Mouse (Mus musculus): ENCODE measurements at regions not wholly inside any gene's neighbourhood (a gene's known extent, or its start where the extent isn't known, plus 50 kb on each side); places are given as distances from the start of the nearest gene placed in this dataset.

DNA sequence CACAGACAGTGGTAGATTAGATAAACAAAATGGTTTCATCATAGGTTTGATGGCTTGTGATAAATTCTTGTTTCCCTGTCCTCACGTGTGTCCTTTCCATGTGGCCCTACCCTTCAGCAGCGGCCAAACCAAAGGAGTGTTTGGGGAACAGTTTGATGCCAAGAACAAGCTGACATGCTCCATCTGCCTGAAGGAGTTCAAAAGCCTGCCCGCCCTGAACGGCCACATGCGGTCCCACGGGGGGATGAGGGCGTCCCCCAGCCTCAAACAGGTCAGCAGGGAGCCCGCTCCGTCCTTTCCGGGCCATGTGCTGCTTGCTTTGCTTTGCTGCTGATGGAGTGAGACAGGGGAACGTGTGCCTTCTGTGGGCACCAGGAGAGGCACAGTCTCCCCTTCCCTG, 51.0 kb upstream of the Mrps10 start:
- Histone ChIP-seq H3K9me3 (no peaks in the 10 kb centered on the region), H3K36me3 (peaks cover 18% of the 10 kb centered on the region)
- 86% methylated on average over 11 of the region's 11 CpGs for WGBS

DNA sequence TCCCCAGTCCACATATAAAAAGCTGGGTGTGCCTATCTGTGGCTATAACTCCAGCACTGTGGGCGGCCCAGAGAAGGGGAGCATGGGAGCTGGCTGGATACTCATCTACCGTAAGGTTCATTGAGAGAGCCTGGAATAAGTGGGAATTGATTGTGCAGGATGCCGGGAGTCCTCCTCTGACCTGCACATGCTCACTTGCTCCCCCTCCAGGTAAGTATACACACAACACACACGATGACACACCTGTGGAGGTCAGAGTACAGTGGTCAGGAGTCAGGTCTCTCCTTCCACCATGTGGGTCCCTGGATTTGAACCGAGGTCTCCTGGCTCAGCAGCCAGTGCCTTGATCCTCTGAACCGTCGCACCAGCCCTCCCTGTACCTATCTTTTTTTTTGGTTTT, 55.5 kb upstream of the Mrps10 start:
- peaks cover 18% of the 10 kb centered on the region for H3K36me3 ChIP-seq
- no peak overlapping the region for H3K27ac ChIP-seq (replicated peaks)
- H3K4me2 ChIP-seq: no peak overlapping the region
- no peak overlapping the region for H3K9ac ChIP-seq
- no peak for ATAC-seq (ENCODE audit: low FRiP score, low read depth)
- no peak overlapping the region for H3K4me3 ChIP-seq
- no peaks in the 10 kb centered on the region for H3K27me3 ChIP-seq
- 96% methylated on average over 7 of the region's 7 CpGs for WGBS
- H3K4me1 ChIP-seq (replicated peaks): no peaks in the 10 kb centered on the region
- H3K9me3 ChIP-seq: no peaks in the 10 kb centered on the region

More for the DNA sequence above, 51.0 kb upstream of the Mrps10 start:
- no peak overlapping the region for H3K27ac ChIP-seq (replicated peaks)
- H3K4me3 ChIP-seq: no peak overlapping the region
- H3K27me3 ChIP-seq: no peaks in the 10 kb centered on the region
- no peak overlapping the region for H3K9ac ChIP-seq
- H3K4me2 ChIP-seq: no peak overlapping the region
- H3K4me1 ChIP-seq (replicated peaks): no peaks in the 10 kb centered on the region
- no peak for ATAC-seq (ENCODE audit: low FRiP score, low read depth)

DNA sequence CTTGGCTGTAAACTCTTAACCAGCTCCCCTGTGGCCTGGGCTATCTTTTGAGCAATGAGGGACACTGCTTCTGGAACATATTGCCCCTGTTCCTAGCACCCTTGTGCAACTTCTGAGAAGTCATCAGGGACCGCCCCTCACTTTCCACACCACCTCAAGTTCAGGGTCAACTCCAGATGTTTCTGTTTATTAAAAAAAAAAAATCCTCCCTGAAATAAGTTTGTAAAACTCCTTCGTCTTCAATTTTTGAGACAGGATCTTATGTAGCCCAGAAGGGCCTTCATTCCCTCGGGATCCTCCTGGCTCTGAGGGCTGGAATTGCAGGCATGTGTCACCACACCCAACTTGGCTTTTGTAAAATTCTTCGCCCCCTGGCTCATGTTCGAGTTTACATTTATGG, 57.4 kb upstream of the Mrps10 start:
- Histone ChIP-seq H3K9ac (no peak overlapping the region), H3K36me3 (peaks cover 18% of the 10 kb centered on the region), H3K9me3 (no peaks in the 10 kb centered on the region), H3K4me1 (replicated peaks) (peaks cover 3% of the 10 kb centered on the region), H3K27me3 (no peaks in the 10 kb centered on the region), H3K4me3 (no peak overlapping the region), H3K27ac (replicated peaks) (no peak overlapping the region), H3K4me2 (no peak overlapping the region)
- no peak for ATAC-seq (ENCODE audit: low FRiP score, low read depth)
- 93% methylated on average over 5 of the region's 5 CpGs for WGBS

DNA sequence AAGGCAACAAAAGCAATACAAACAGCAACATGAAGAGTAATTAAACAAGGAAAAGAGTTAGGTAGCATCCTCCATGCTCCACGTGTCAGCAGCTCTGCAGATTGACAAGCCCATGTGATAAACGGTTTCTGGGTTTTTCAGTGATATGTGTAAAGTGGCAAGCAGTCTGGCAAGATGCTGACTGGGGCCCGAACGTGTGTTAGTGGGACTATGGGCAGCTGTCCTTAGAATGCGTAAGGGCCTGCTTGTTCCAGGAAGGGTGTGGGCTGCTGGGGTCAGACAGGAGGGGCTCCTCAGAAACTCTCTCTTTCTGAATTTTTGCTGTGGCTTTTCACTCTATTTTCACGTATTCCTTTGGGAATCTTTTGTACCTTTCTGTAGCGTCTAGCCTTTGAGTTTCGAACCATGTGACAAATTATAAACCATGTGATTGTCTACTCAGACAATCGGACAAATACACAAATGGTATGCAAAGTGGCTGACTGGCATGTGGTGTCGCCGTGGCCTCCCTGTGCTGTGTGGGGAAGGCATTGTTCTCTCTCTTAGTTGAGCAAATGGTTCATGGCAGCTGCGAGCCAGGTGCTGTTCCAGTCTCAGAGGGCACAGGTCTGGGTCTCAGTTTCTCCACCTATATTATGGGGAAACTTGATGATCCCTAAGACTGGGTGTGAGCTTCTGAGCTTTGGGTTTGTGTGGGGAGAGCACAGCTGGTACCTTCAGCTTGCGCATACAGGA, 62.5 kb upstream of the Mrps10 start:
- Histone ChIP-seq H3K9ac (no peak overlapping the region), H3K27me3 (no peaks in the 10 kb centered on the region), H3K36me3 (no peaks in the 10 kb centered on the region), H3K4me3 (no peak overlapping the region), H3K4me1 (replicated peaks) (peaks cover 21% of the 10 kb centered on the region), H3K9me3 (no peaks in the 10 kb centered on the region), H3K27ac (replicated peaks) (no peak overlapping the region), H3K4me2 (no peak overlapping the region)
- no peak for ATAC-seq (ENCODE audit: low FRiP score, low read depth)
- 37% methylated on average over 13 of the region's 13 CpGs for WGBS

DNA sequence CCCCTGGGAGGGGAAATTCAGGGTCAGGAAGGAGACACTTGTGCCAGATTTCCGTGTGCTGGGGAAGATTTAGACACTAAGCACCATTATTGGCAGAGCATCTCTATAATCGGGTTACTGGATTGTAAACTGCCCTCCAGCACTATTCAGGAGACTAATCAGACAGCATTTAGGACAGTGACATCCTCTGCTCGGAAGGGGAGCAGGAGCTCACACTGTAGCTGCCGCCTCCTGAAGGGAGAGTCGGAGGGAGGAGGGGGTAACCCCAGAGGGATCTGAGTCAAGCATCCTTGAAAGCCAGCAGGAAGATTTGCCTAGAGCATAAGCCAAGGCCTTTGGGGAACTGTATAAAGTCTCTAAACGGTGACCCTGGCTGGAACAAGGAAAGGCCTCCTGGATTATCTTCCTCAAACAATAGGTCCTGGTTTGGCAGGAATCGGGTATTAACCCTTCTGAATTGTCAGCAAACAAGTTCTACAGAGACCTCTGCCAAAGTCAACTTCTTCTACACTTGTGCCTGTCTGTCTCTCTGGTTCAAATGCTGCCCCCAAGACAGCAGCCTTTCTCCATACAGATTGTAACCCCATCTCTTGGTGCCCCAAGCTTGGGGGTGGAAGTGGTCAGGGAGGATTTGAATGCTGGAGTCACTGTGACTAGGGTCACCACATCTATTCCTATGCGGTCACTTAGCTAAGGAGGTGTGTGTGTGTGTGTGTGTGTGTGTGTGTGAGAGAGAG, 64.1 kb upstream of the Mrps10 start:
- Histone ChIP-seq H3K9me3 (no peaks in the 10 kb centered on the region), H3K27me3 (no peaks in the 10 kb centered on the region), H3K27ac (replicated peaks) (no peak overlapping the region), H3K4me3 (no peak overlapping the region), H3K4me2 (no peak overlapping the region), H3K9ac (no peak overlapping the region), H3K4me1 (replicated peaks) (peaks cover 21% of the 10 kb centered on the region), H3K36me3 (no peaks in the 10 kb centered on the region)
- ATAC-seq (ENCODE audit: low FRiP score, low read depth): no peak
- WGBS: 49% methylated on average over 8 of the region's 8 CpGs

DNA sequence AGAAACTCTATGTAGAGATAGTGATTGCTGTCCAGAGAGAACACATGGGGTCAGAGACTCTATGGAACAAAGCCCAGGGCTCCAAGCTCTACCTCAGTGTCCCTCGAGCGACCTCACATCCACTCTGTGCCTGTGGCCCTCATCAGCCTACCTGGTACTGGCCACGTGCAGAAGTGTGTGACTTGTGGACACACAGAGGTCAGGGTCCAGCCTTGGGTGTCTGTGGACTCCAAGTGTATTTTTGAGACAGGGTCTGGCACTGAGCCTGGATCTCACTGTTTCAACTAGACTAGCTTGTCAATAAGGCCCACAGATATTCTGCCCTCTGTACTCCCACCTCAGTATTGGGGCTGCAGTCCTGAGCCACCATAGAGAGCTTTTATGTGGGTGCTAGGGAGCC, 65.1 kb upstream of the Mrps10 start:
- Histone ChIP-seq H3K4me3 (no peak overlapping the region), H3K4me2 (no peak overlapping the region), H3K27ac (replicated peaks) (no peak overlapping the region), H3K4me1 (replicated peaks) (peaks cover 21% of the 10 kb centered on the region), H3K9me3 (no peaks in the 10 kb centered on the region), H3K27me3 (no peaks in the 10 kb centered on the region), H3K9ac (no peak overlapping the region), H3K36me3 (no peaks in the 10 kb centered on the region)
- 91% methylated on average over 3 of the region's 3 CpGs for WGBS
- no peak for ATAC-seq (ENCODE audit: low FRiP score, low read depth)

DNA sequence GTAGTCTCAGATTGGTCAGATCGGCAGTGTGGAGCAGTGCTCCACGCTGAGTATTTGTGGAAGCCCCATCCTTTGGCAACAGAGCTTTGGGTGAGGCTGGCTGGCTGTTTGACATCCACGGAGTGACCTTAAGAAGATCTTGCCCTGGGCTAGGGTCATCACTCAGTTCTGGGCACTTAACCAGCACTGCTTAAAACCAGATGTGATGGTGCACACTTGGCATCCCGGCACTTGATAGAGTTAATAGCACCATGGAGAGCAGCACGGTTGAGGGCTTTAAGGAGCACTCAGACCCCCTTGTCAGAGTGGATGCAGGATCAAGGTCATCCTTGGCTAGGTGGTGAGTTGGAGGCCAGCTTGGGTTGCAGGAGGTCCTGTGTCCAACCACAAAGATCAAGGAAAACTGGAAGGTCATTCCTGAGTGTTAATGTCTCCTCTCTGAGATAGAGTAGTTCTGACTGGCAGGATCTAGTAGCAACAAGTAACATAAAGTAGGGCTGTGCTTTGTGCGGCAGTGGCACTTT, 70.2 kb upstream of the Mrps10 start:
- WGBS: 91% methylated on average over 6 of the region's 6 CpGs
- no peaks in the 10 kb centered on the region for H3K36me3 ChIP-seq
- no peak for ATAC-seq (ENCODE audit: low FRiP score, low read depth)
- H3K4me3 ChIP-seq: no peak overlapping the region
- no peak overlapping the region for H3K27ac ChIP-seq (replicated peaks)
- no peaks in the 10 kb centered on the region for H3K27me3 ChIP-seq
- no peaks in the 10 kb centered on the region for H3K9me3 ChIP-seq
- no peak overlapping the region for H3K4me2 ChIP-seq
- H3K4me1 ChIP-seq (replicated peaks): peaks cover 3% of the 10 kb centered on the region; the same call in 1 of the 2 replicates
- H3K9ac ChIP-seq: no peak overlapping the region

DNA sequence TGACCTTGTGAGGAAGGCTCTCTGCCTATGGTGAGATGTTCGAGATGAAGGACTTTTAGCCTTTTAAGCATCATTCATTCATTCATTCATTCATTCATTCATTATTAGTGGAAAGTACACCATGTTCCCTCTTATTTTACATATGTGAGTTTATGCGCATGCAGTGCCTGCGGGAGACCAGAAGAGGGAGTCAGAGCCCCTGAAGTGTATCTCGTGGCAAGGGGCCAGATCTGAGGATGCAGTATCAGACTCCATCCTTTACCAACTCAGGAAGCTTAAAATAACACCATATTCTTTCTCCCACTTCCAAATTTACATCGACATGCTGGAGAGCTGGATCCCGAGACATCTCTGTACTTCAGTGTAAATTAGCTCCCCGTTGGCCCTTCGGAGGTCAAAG, 70.7 kb upstream of the Mrps10 start:
- peaks cover 3% of the 10 kb centered on the region; the same call in 1 of the 2 replicates for H3K4me1 ChIP-seq (replicated peaks)
- no peaks in the 10 kb centered on the region for H3K27me3 ChIP-seq
- no peak for ATAC-seq (ENCODE audit: low FRiP score, low read depth)
- H3K9me3 ChIP-seq: no peaks in the 10 kb centered on the region
- H3K27ac ChIP-seq (replicated peaks): no peak overlapping the region
- no peak overlapping the region for H3K9ac ChIP-seq
- H3K36me3 ChIP-seq: no peaks in the 10 kb centered on the region
- whole genome bisulfite sequencing: 91% methylated on average over 8 of the region's 8 CpGs
- H3K4me3 ChIP-seq: no peak overlapping the region
- no peak overlapping the region for H3K4me2 ChIP-seq

DNA sequence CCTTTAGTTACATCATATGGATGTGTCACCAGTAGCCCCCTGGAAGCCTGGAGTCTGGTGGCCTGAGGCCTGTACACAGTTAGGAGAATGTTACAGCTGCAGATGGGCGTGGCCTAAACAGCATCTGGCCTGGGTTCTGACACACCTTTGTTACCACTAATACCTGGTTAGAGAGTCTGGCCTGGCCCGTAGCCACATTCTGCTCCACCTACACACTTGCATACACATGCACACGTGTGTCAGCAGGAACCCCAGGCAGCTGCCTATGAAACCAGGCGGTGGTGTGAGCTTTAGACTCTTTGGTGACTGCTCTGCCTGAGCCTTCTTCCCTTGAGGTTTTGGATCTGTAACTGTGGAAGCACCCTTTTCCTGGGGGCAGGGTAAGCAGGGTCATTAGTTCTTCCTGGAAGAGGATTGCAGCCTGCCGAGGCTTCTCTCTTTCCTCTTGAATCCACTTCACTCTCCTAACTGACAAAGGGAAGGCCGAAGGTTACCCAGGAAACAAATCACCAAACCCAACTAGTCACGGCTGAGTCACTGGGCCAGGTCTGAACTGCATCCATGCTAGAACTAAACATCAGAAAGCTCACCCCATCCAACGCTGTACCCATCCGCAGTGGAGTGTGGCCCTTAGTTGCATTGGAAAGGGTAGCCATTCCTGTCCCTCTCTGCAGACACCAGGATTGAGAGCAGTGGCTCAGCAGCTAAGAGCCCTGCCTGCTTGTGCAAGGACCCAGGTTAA, 71.8 kb upstream of the Mrps10 start:
- H3K27me3 ChIP-seq: no peaks in the 10 kb centered on the region
- H3K4me3 ChIP-seq: no peak overlapping the region
- WGBS: 85% methylated on average over 9 of the region's 9 CpGs
- H3K4me1 ChIP-seq (replicated peaks): peaks cover 3% of the 10 kb centered on the region; the same call in 1 of the 2 replicates
- ATAC-seq (ENCODE audit: low FRiP score, low read depth): no peak
- no peak overlapping the region for H3K4me2 ChIP-seq
- no peaks in the 10 kb centered on the region for H3K36me3 ChIP-seq
- H3K9me3 ChIP-seq: no peaks in the 10 kb centered on the region
- H3K9ac ChIP-seq: no peak overlapping the region
- no peak overlapping the region for H3K27ac ChIP-seq (replicated peaks)

DNA sequence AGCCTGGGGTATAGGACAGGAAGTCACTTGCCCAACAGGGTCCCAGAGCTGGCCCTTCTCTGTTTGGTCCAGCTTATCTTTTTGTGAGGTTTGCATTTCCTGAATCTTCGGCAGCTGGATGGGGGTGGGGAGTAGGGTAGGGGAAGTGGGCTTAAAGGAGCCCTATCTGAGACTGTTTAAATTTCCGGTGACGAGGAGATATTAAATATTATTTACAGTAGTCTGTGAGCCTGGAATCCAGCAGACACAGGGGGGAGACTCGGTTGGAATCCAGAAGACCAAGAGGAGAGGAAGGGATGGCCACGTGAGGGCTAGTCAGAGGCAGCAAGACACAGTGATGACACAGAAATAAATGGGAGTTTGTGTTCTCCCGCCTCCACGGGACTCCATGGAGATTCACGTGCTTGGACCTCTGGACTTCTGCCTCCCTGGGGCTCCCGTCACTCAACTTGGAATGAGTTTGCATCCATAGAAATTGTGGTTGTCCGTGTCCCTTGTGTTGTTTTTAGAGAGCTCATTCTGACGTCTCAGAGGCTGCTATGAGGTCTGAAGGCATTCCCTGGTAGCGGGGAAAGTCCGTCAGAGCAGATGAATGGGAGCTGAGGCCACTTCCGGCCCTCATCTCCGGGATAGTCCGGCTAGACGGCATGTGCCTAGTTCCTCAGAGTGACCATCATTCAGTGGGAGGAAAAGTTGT, 73.2 kb upstream of the Mrps10 start:
- H3K4me3 ChIP-seq: no peak overlapping the region
- H3K27ac ChIP-seq (replicated peaks): no peak overlapping the region
- no peaks in the 10 kb centered on the region for H3K27me3 ChIP-seq
- 60% methylated on average over 17 of the region's 17 CpGs for WGBS
- H3K9me3 ChIP-seq: no peaks in the 10 kb centered on the region
- H3K4me2 ChIP-seq: no peak overlapping the region
- ATAC-seq (ENCODE audit: low FRiP score, low read depth): no peak
- no peaks in the 10 kb centered on the region for H3K36me3 ChIP-seq
- H3K4me1 ChIP-seq (replicated peaks): peaks cover 3% of the 10 kb centered on the region; the same call in 1 of the 2 replicates
- no peak overlapping the region for H3K9ac ChIP-seq

DNA sequence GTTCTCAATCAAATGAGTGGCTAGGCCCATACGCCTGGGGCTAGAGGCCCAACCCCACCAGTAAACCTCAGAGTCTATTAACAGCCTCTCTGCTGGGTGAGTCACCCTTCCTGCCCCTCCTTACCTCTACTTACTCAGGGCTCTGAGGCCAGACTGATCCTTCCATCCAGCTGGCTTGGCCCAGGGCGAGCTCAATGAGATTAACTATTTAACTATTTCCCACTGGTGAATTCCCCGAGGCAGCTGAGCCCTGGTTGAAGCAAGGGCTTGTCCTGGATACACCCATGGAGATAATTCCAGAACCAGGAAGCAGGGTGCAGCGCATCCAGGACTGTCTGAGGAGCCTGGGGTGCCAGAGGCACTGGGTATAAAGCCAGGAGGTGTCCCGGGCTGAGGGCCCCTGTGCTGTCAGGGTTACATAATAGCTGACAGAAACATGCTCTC, 74.6 kb upstream of the Mrps10 start:
- WGBS: 51% methylated on average over 5 of the region's 5 CpGs
- Histone ChIP-seq H3K4me1 (replicated peaks) (peaks cover 3% of the 10 kb centered on the region; the same call in 1 of the 2 replicates), H3K36me3 (no peaks in the 10 kb centered on the region), H3K9ac (no peak overlapping the region), H3K9me3 (no peaks in the 10 kb centered on the region), H3K4me3 (no peak overlapping the region), H3K4me2 (no peak overlapping the region), H3K27me3 (no peaks in the 10 kb centered on the region), H3K27ac (replicated peaks) (no peak overlapping the region)
- peak; percentile 45 for ATAC-seq (ENCODE audit: low FRiP score, low read depth)
